Mouse (Mus musculus): ENCODE data around the gene Rad54l.

- TF ChIP-seq CTCF (IDR thresholded peaks at IDR 0.05) (no peak), EP300 (IDR thresholded peaks at IDR 0.05) (no peak)
Observed at GRCm38 (mm10) chr4:116162142-116162541, 38.7 kb upstream of the Rad54l start.
